Mouse (Mus musculus) liver, embryonic 14.5 days (tissue): ENCODE data around the gene Mrpl37.
"Not testable (repeated sequence)": the region's sequence is repeated elsewhere in the genome, so short reads cannot be mapped to it uniquely, and the experiment has no call there.

ENCODE experiments used
- CTCF ChIP-seq: IDR thresholded peaks from 2 replicates; pipeline ENCODE4 v1.5.1; 2016; ENCODE audit warnings: antibody characterized with exemption, low read depth, control low read depth
- EP300 ChIP-seq: IDR thresholded peaks from 2 replicates; pipeline ENCODE4 v1.6.1; 2016; ENCODE audit warnings: antibody characterized with exemption, low read depth

- not testable (repeated sequence) for TF ChIP-seq CTCF
- peak; percentile 37; the same call in 1 of the 2 replicates for TF ChIP-seq EP300
Observed at GRCm38 (mm10) chr4:107109181-107109580, 42.5 kb upstream of the Mrpl37 start.
